Mouse (Mus musculus) lung, embryonic 14.5 days (tissue): Measurements from ENCODE around the gene Xpo1. TPM values are rescaled to one million over a fixed set of nuclear protein-coding genes. Genes with fewer than 3 reads are reported as not detected.

ENCODE experiments used
- ATAC-seq: fragments of 200-750 bp; cut with Nextera tagmentation; 2 replicates; pipeline ENCODE4 v1.8.0; 2017; ENCODE audit warnings: mild to moderate bottlenecking, moderate TSS enrichment, moderate library complexity; ENCODE audit not compliant: insufficient read depth
- DNase-seq: peaks from one replicate; pipeline ENCODE4 v3.0.0-alpha.2; 2015
- H3K27ac ChIP-seq: fragments of 300-500 bp; sonication (generic); 2 replicates; pipeline ENCODE4 v1.5.1; 2014; ENCODE audit warnings: low read depth, mild to moderate bottlenecking, moderate library complexity
- H3K27me3 ChIP-seq: fragments of 300-500 bp; sonication (generic); 2 replicates; pipeline ENCODE4 v1.6.1; 2014; ENCODE audit warnings: low read length, control low read depth; ENCODE audit not compliant: insufficient read depth
- H3K36me3 ChIP-seq: fragments of 300-500 bp; sonication (generic); 2 replicates; pipeline ENCODE4 v1.6.1; 2014; ENCODE audit warnings: control low read depth; ENCODE audit not compliant: insufficient read depth
- H3K4me1 ChIP-seq: fragments of 300-500 bp; sonication (generic); 2 replicates; pipeline ENCODE4 v1.6.1; 2014; ENCODE audit warnings: antibody characterized with exemption, control low read depth; ENCODE audit not compliant: insufficient read depth
- H3K4me2 ChIP-seq: fragments of 300-500 bp; sonication (generic); 2 replicates; pipeline ENCODE4 v1.6.1; 2014; ENCODE audit warnings: mild to moderate bottlenecking
- H3K4me3 ChIP-seq: fragments of 300-500 bp; sonication (generic); 2 replicates; pipeline ENCODE4 v1.5.1; 2014; ENCODE audit warnings: low read depth, low read length
- H3K9ac ChIP-seq: fragments of 300-500 bp; sonication (generic); 2 replicates; pipeline ENCODE4 v1.6.1; 2014
- H3K9me3 ChIP-seq: fragments of 300-500 bp; sonication (generic); 2 replicates; pipeline ENCODE4 v1.6.1; 2016; ENCODE audit warnings: low read depth, low read length, control low read depth
- CTCF ChIP-seq: IDR thresholded peaks from 2 replicates; pipeline ENCODE4 v1.5.1; 2016; ENCODE audit warnings: antibody characterized with exemption, low read depth
- WGBS: fragments of 180-500 bp; shearing (Covaris S2); extraction: QIAGEN DNeasy Blood & Tissue Kit; methylation state at CpG from one replicate; pipeline ENCODE4 v1.1.7; 2014; 5-methylcytosine and 5-hydroxymethylcytosine counted together
- polyA plus RNA-seq: library from polyadenylated mRNA; unstranded; fragments of >200 nt; fragmentation: Nextera tagmentation; extraction: Ambion mirVana; gene quantifications from 2 replicates; pipeline ENCODE4 v1.2.1, GENCODE M21; 2014

The Xpo1 gene
- polyA plus RNA-seq, 1 experiment from 2014 or later = 150 TPM

DNA sequence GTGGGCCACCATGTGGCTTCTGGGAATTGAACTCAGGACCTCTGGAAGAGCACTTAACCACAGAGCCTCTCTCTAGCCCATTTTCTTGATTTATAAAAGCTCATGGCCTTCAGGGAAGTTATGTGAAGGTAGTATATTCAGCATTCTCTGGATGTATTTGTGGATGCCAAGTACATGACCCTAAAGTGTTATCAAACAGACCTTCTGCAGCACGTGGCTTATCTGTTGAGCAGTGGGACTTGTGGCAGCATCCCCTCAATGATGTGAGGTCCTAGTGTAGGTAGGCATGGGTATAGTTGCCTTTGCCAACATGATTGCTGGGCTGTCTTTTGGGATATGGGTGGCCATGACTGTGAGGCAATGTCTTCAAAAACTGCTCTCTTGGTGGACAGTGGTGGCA is 57.7 kb downstream of the Xpo1 start:
- no peak for TF ChIP-seq CTCF
- Histone ChIP-seq H3K36me3 (peaks cover 11% of the 10 kb centered on the region; the same call in 1 of the 2 replicates), H3K4me2 (no peak overlapping the region), H3K4me3 (no peak overlapping the region), H3K9me3 (no peaks in the 10 kb centered on the region), H3K27me3 (no peaks in the 10 kb centered on the region), H3K9ac (no peak overlapping the region), H3K27ac (no peak overlapping the region), H3K4me1 (peaks cover under 1% of the 10 kb centered on the region; the same call in 1 of the 2 replicates)
- whole genome bisulfite sequencing = 82% methylated on average over 1 of the region's 1 CpGs
- ATAC-seq (no peak), DNase-seq (no peak)

- Histone ChIP-seq H3K27me3 (no peaks in the 10 kb centered on the region), H3K4me1 (no peaks in the 10 kb centered on the region), H3K9me3 (no peaks in the 10 kb centered on the region), H3K4me2 (no peak overlapping the region), H3K36me3 (0 out of 2 replicates have a peak, but pooled peaks cover 10% of the 10 kb centered on the region), H3K27ac (no peak overlapping the region), H3K9ac (no peak overlapping the region), H3K4me3 (no peak overlapping the region)
- DNase-seq = no peak
- WGBS = 94% methylated on average over 2 of the region's 2 CpGs
- no peak for ATAC-seq
- TF ChIP-seq CTCF = no peak
These were observed 73.6 kb downstream of the Xpo1 start for GRCm38 (mm10) chr11:23329413-23329812.

GRCm38 (mm10) chr11:23332136-23332535 is 76.3 kb downstream of the Xpo1 start:
- H3K27ac ChIP-seq = no peak overlapping the region
- H3K27me3 ChIP-seq = no peaks in the 10 kb centered on the region
- H3K4me2 ChIP-seq = no peak overlapping the region
- peaks cover 14% of the 10 kb centered on the region; the same call in 1 of the 2 replicates for H3K36me3 ChIP-seq
- DNase-seq (no peak), ATAC-seq (no peak)
- H3K4me1 ChIP-seq = no peaks in the 10 kb centered on the region
- no peak overlapping the region for H3K9ac ChIP-seq
- H3K4me3 ChIP-seq = no peak overlapping the region
- no peaks in the 10 kb centered on the region for H3K9me3 ChIP-seq
- TF ChIP-seq CTCF = no peak
- WGBS = 85% methylated on average over 3 of the region's 3 CpGs

- no peak for TF ChIP-seq CTCF
- no peak for DNase-seq
- WGBS = 59% methylated on average over 1 of the region's 1 CpGs
- Histone ChIP-seq H3K27ac (no peak overlapping the region), H3K27me3 (no peaks in the 10 kb centered on the region), H3K9me3 (no peaks in the 10 kb centered on the region), H3K9ac (no peak overlapping the region), H3K4me2 (no peak overlapping the region), H3K36me3 (peaks cover 23% of the 10 kb centered on the region), H3K4me3 (no peak overlapping the region), H3K4me1 (no peaks in the 10 kb centered on the region)
- no peak for ATAC-seq
These were observed 79.3 kb downstream of the Xpo1 start for GRCm38 (mm10) chr11:23335160-23335559.

Other genes starting within 250 kb of the Xpo1 start
- 3.8 and 4.0 TPM in 2 replicates for gene Fam161a, start 248.5 kb upstream of the Xpo1 start, polyA plus RNA-seq
- gene Usp34, start 50.9 kb downstream of the Xpo1 start, polyA plus RNA-seq = 37.2 and 40.7 TPM in 2 replicates
- 82.0 and 94.8 TPM in 2 replicates for gene Ahsa2, start 242.0 kb downstream of the Xpo1 start, polyA plus RNA-seq